Mouse (Mus musculus) left cerebral cortex, postnatal 14 days (tissue): Measurements from ENCODE around the gene Ly6g6c. TPM values are rescaled to one million over a fixed set of nuclear protein-coding genes. Genes with fewer than 3 reads are reported as not detected.

ENCODE experiments used
- DNase-seq, 2 experiments: peaks; one replicate each; pipeline ENCODE4 v3.0.0; 2021 to 2022; ENCODE audit warnings: low spot score in 2 of 2, mixed read lengths in 1 of 2
- intact Hi-C: fragments of 180-260 bp; cut with DNase I; formaldehyde crosslinking; loops from one replicate; pipeline ENCODE4 v1.15.1; 2025
- total RNA-seq, 2 experiments: library from RNA; stranded (reverse); gene quantifications; 2 replicates each; pipeline ENCODE4 v1.2.3; 2021

The Ly6g6c gene
- total RNA-seq, 2 experiments from 2014 or later: not detected

DNA sequence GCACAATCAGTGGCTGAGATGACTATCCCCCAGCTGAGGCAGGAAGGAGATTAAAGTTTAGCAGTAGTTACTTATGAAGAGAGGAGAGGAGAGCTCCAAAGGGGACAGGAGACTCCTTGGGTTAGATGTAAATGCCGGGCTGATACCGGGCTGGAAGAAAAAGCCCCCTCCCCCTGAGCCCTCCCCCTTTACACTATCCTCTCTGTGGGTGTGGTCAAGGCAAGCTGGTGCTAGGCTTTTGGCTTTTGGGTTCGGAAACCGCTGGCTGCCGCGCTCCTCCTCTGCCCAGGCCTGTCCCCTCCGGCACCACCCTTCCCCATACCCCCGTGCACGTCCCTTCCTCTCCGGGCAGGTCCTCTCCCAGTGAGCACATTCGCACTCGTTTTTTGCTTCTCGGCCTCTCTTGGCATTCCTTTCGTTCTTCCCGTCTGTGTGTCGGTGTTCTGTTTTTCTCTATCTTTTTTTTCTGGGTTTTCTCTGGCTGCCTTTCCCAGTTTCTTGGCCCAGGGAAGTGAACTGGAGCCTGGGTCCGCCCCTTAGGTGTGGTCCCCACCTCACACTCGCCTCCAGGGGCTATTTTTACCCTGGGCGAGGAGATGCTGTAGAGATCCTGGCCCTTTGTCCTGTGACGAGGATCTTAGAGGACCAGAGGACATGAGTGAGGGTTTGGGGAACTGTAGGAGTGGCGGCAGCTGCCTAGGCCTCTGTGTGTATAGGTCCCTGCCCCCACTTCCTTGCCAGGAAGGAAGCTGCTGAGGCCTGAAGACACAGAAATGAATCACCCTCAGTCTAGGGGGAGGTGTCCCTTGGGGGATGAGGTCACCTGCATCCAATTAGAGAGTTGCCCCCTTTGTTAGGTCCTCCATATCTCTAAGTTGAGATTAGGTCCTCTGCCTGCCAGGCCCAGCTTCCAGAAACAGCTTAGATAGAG lies 13.8 kb upstream of the Ly6g6c start:
- intact Hi-C loops: no loop called here
- peak in 1 of 2 experiments; percentile 51 for DNase-seq

DNA sequence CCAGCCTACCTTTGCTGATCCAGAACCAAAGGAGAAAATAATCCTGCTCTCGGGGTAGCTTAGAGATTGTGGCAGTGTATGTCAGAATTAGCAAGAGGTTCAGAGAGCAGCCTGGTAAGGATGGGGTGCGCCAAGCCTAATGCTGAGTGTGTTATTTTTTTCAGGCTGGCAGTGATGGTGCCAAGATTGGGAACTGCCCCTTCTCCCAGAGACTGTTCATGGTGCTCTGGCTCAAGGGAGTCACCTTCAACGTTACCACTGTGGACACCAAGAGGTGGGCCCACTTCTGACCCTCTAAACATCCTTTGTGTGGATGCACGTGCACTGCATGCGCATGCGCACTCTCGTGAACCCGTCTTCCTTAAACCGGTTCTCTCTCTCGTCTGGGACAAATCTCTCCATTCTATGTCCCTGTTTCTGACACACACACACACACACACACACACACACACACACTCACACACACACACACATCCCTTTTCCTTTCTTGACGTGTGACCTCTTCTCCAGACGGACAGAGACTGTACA lies 12.9 kb upstream of the Ly6g6c start:
- no peak for DNase-seq
- intact Hi-C loops: no loop called here

DNA sequence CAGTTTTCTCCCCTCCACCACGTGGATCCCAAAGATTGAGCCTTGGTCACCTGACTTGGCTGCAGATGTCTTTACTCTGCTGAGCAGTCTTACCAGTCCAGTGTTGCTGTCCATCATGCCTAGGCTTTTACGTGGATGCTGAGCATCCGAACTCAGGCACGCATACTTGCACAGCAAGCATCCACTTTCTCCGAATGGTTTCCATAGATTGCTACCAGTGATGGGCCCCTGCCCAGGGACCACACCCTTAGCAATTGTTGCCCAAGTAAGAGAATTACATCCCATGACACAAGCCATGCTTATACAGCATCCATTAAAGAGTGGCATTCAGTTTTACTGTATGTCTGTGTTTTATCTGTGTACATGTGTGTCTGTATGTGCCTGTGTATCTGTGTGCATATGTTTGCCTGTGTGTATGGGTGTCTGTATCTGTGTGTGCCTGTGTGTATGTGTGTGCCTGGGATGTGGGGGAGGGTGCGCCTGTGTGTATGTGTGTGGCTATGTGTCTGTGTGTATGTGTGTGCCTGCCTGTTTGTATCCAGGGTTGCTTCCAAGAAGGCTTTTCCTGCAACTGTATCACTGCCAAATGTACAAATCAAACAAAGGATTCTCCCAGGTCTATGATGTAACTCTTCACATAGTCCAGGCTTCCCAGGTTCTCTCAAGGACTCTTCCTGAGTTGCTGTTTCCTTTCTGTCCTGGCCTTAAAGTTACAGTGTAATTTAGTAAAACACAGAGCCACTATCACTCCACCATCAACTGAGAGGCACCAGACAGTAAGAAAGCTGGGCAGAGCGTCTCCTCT lies 9.3 kb upstream of the Ly6g6c start:
- intact Hi-C loops: no loop called here
- DNase-seq: no peak

DNA sequence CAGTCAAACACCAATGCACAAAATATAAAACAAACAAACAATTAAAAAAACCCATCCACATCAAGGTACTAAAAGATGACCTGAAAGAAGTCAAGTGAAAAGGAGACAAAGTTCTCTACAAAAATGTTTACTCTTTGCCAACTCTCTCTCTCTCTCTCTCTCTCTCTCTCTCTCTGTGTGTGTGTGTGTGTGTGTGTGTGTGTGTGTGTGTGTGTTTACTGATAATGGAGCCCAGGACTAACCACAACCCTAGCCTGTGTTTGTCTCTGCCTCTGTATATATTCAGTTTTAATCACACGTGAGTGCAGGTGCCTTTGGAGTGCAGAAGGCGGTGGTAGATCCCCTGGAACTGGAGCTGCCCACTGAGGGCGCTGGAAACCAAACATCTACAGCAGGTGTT lies 8.1 kb upstream of the Ly6g6c start:
- intact Hi-C loops: no loop called here
- no peak for DNase-seq

DNA sequence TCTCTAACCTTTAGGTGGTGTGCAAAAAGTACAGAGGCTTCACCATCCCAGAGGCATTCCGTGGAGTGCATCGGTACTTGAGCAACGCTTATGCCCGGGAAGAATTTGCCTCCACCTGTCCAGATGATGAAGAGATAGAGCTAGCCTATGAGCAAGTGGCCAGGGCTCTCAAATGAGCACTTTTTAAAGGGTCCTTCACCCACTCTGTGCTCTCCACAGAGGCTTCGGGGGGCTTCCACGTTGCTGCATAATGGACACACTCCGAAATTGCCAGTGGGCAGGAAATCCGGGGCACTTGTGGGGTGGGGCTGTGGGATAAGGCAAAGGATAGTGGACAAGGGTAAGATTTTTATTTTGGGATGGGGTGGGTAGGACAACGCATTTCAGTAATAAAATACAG lies 6.9 kb upstream of the Ly6g6c start:
- intact Hi-C loops: no loop called here
- no peak for DNase-seq

DNA sequence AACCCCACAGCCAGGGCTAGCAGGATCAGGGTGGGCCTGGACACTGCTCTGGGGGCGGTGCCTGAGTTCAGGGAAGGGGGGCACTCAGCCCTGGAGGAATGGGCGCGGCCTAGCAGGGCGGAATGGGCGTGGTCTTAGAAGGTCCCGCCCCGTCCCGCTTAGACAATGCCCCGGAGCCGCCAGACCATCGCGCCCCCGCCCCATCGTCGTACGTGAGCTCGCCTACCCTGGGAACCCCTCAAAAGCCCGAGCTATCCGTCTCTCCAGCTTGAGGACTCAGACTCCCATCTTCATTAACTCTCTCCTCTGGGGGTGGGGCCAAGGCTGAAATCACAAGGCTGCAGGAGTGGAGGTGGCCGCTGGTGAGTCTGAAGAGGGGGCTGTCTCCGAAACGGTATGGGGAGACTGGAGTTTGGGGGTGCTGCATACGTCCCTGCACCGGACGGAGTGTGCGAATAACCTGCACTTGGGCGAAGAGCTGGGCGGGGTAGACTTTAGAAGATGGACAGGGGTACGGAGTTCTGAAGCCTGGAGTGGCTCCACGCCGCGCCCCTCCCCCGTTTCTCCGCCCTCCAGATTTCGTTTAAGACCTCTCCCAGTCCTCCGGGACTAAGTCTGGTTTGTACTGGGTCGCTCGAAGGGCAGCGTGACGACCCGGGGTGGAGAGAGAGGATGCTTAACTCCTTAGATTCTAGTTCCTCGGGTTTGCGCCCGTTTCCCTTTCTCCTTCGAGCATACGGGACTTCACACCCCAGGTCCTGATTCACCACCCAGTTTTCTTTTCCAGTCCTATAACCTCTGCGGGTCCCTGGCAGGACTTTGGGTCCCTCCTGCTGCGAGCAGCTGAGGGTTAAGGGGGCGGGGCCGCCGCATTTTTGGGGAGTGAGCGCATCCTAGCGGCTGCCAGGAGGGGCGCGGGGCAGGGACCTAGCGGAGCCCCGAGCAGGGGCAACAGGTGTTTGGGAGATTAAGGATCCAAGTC lies 6.0 kb upstream of the Ly6g6c start, which contains the start of gene Ddah2:
Gene Ddah2, plus strand, starts transcription at position 125 of the 982 bp plus-strand sequence.
- DNase-seq: peak; percentile 67 to 79
- intact Hi-C loops: loop anchor here (1.0 kb wide), 1 partner anchor 38 kb away; no protein-coding TSS in a partner anchor

DNA sequence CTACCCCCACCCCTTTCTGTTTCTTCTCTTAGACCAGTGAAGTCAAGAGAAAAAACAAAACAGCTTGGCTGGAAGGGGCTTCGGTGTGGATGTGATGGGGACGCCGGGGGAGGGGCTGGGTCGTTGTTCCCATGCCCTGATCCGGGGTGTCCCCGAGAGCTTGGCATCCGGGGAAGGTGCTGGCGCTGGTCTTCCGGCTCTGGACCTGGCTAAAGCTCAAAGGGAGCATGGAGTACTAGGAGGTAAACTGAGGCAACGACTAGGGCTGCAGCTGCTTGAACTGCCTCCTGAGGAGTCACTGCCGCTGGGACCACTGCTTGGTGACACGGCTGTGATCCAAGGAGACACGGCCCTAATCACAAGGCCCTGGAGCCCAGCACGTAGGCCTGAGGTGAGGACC lies 5.1 kb upstream of the Ly6g6c start:
- intact Hi-C loops: no loop called here

DNA sequence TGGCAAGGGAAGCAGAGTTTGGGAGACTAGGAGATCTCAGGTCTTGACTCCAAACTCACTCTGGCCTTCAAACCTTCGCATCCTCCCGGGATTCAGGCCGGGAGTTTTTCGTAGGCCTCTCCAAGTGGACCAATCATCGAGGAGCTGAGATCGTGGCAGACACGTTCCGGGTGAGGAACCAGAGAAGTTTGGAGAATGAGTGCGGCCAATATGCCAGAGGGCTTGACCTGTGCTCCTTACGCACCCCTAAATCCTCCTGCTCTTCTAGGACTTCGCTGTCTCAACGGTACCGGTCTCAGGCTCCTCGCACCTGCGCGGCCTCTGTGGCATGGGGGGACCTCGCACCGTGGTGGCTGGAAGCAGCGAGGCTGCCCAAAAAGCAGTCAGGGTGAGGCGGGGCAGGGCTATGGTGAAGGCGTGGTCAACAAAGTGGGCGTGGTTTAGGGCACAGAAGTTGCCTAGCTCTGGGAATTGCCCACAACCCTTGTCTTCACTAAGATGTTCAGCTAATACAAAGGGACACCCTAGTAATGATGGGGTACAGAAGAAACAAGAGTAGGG lies 4.4 kb upstream of the Ly6g6c start:
- intact Hi-C loops: no loop called here
- no peak for DNase-seq

More for the DNA sequence above, 5.1 kb upstream of the Ly6g6c start:
- no peak for DNase-seq

DNA sequence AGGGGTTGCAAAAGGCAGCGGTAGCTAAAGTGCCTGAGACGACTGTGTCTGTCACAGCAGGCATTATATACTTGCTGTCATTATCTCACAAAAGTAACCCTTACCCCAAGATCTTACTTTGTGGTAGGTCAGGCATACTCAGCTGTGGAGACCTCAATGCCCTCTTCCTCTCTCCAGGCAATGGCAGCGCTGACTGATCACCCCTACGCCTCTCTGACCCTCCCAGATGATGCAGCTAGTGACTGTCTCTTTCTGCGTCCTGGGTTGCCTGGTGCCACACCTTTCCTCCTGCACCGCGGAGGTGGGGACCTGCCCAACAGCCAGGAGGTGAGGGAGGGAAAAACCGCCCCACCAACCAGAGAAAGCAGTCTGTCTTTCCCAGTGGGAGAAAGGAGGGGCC lies 3.9 kb upstream of the Ly6g6c start:
- no peak for DNase-seq
- intact Hi-C loops: no loop called here

DNA sequence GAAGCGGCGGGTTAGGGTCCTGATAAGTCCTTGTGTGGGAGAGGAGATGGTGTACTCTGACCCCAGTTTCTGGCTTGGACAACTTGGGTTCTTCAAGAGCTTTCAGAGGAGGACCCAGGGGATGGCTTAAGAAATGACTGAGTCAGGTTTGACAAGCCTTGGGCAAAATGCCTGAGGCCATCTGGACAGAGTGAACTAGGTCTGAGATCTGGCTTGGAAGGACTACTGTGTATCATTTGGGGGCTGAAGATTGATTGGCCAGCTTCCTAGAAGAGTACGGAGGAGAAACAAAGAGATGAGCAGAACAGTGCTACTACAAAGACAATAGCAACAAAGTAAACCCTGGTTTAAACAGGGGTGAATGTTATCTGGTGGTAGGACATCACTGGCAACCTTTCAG lies 1.7 kb upstream of the Ly6g6c start:
- intact Hi-C loops: no loop called here
- DNase-seq: no peak

DNA sequence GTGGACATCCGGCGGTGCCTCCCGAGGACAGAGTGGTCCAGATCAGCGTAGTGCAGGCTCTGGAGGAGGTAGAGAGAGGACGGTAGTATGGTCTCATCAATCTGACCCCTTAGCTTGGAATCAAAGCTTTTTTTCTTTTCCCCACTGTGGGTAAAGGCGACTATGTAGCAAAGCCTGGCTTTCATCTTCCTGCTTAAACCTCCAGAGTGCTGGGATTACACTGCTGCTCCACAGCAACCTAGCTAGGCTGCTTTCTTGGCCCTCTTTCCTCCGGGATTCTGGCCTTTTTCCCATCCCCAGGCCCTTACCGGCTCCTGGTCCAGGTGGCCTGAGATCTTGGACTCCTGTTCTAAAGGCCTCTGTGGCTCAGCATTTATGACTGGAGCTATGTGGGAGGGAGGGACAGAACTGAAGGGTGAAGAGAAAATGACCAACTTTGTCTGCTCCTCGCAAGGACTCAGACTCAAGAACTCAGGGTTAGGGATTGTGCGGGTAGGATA lies 760 bp upstream of the Ly6g6c start:
- intact Hi-C loops: no loop called here
- DNase-seq: no peak

DNA sequence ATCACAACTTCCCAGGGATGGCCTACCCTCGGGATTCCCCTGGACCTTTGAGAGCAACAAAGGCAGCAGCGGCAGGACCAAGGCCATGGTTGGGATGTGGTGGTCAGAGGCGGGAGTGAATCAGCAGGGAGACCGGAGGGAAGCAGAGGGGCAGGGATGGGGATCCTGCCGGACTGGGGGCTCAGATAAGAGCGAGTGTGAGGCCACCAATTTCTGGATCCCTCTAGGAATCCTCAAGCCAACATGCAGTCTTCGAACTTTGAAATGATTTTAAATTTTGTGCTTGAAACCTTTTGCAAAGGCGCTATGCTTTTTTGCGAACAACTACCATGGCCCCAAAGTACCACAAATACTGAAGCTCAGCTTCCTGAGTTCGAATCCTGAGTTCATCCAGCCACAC lies 896 bp downstream of the Ly6g6c start, which contains the start of gene Mpig6b:
Gene Mpig6b, minus strand, starts transcription at position 101 of the 400 bp plus-strand sequence.
- no peak for DNase-seq

DNA sequence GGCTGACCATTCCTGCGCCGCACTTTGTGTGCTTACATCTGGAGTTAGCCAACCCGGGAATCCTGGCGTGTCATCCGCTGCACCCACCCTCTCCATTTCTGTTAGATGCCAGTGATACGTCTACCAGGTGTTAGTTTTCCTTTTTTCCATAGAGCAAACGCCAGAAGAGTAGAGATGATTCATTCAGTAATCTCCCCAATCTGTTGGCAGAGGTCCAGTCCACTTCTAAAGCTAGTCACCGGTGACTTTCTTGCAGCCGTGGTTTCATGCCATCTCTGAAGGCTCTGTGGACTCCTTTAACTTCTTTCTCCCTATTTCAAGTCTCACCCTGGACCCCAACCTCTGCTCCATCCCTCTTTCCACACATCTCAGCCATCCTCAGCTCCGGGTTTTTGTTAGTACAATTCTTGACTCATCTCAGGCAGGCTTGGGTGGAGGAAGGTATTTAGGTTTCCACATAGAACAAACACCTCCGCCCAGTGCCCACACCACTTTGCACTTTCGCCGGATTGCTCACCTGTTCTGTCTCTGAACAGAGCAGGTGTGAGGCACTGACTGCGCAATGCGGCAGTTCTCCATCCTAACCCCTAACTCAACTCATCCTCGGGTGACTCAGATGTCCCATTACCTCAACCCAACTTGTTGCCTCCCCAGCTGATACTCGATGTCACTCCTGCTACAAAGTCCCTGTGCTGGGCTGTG lies 3.2 kb downstream of the Ly6g6c start:
- intact Hi-C loops: no loop called here
- no peak for DNase-seq

More for the DNA sequence above, 896 bp downstream of the Ly6g6c start, which contains the start of gene Mpig6b:
- intact Hi-C loops: no loop called here

DNA sequence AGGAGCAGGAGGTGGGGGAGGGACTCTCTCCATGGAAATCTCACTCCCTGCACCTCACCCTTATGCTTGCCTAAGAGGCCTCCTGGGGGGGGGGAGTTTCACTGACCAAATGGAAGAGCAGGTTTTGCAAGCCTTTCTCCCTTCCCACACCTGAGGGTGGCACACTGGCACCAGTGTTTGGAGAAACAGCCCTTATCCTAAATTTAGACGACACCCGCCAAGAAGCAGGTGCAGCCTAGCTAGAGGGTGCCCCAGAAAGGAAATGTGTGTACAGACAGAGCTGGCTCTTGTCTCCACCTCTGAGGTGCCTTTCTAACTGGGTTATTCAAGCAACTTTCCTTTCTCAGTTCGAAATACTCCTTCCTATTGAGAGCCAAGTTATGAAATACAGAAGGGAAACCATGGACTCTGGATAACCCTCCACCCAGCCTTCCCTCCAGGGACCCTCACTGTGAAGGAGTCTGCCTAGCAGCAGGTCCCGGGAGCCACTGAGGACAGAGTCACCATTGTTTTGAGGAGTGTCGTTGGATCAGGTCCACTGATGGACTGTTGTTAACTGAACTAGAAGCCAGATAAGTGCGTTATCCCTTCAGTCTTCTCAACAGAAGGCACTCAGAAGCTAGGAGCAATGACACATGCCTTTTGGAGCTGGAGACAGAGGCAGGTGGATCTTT lies 5.5 kb downstream of the Ly6g6c start:
- intact Hi-C loops: no loop called here
- no peak for DNase-seq

DNA sequence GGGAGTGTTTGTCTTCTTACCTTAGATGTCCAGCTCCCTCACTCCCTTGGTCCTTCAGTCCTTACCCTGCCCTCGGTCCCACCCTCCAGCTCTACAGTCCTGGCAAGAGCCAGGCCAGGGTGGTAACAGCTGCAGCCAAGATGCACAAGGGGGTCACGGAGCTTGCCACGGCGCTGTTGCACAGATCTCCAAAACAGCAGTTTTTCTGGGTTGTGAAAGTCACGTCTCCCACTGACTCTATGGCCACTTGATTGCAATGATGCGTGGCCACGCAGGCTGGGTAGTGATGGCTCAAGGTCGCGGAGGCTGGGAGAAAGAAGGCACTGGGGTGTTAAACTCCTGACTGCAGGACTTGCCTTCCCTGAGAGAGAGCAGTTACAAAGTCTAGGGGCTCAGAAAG lies 6.3 kb downstream of the Ly6g6c start:
- intact Hi-C loops: no loop called here
- no peak for DNase-seq

DNA sequence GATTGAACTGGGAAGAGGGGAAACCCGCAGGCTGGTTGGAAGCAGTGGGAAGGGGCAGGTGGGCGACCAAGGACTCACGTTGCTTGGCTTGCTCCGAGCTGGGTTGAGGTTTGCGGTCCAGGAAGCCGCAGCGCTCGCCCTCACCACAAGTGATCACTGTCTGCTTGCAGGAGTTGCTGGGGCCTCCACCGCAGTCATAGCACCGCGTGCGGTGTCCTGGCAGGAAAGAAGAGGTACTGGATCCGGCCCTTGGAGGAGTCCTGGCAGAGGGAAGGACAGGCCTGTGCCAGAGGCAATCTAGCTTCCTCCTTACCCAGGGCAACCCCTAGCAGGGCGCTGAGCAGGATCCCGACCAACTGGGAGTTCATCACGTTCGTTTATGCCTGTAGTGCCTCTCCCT lies 8.9 kb downstream of the Ly6g6c start:
- no peak for DNase-seq
- intact Hi-C loops: no loop called here

DNA sequence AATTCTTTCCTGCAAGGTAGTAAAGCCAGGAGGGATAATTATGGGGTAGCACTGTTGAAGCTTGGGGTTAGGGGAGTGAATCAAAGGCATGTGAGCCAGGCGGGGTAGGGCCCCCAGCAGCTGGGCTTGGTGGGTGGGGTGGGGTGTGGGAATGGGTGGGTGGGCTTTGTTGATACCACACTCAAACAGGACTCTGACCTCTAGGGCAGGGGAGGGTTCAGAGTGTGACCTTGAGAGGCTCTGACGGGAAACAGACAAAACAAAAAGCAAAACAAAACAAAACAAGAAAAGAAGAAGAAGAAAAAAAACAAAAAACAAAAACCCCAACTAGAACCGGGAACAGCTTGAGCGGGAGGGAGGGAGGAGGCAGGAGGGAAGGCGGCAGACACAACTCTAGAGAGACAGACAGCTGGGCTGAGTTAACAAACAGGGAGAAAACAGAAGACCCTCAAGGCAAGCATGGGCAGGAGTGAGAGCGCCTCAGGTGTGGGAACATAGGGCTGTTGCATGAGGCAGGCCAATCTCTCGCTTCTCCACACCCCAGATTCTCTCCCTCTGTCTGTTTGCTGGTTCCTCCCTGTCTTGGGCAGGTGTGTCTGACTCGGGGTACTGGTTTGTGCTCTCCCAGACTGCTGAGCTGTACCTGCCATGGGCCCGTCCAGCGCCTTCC lies 11.5 kb downstream of the Ly6g6c start, which contains the start of gene Ly6g6e:
Gene Ly6g6e, plus strand, starts transcription at position 396 of the 670 bp plus-strand sequence.
- no peak for DNase-seq
- intact Hi-C loops: no loop called here
